Mouse (Mus musculus) hindbrain, embryonic 16.5 days (tissue): ENCODE measurements around the gene Ssbp4. TPM values are rescaled to one million over a fixed set of nuclear protein-coding genes. Genes with fewer than 3 reads are reported as not detected.

Experiments
- ATAC-seq: fragments of 200-750 bp; cut with Nextera tagmentation; 2 replicates; pipeline ENCODE4 v1.8.0; 2017; ENCODE audit warnings: moderate TSS enrichment, moderate library complexity
- H3K27ac ChIP-seq: fragments of 300-500 bp; sonication (generic); 2 replicates; pipeline ENCODE4 v1.5.1; 2014; ENCODE audit warnings: low read depth, mild to moderate bottlenecking, control low read depth, low read length, moderate library complexity
- H3K27me3 ChIP-seq: fragments of 300-500 bp; sonication (generic); replicated peaks from 2 replicates; pipeline ENCODE4 v1.6.1; 2014; ENCODE audit warnings: low read length; ENCODE audit not compliant: control insufficient read depth, insufficient read depth
- H3K36me3 ChIP-seq: fragments of 300-500 bp; sonication (generic); 2 replicates; pipeline ENCODE4 v1.6.1; 2014; ENCODE audit warnings: mild to moderate bottlenecking, low read length, moderate library complexity, mixed read lengths; ENCODE audit not compliant: control insufficient read depth, insufficient read depth
- H3K4me1 ChIP-seq: fragments of 300-500 bp; sonication (generic); 2 replicates; pipeline ENCODE4 v1.6.1; 2014; ENCODE audit warnings: low read depth, low read length; ENCODE audit not compliant: control insufficient read depth, insufficient read depth
- H3K4me2 ChIP-seq: fragments of 300-500 bp; sonication (generic); 2 replicates; pipeline ENCODE4 v1.6.1; 2014; ENCODE audit warnings: mild to moderate bottlenecking, low read length, control low read depth, moderate library complexity
- H3K4me3 ChIP-seq: fragments of 300-500 bp; sonication (generic); 2 replicates; pipeline ENCODE4 v1.5.1; 2014; ENCODE audit warnings: mild to moderate bottlenecking, low read length, control low read depth, moderate library complexity
- H3K9ac ChIP-seq: fragments of 300-500 bp; sonication (generic); 2 replicates; pipeline ENCODE4 v1.6.1; 2014; ENCODE audit warnings: low read depth, mild to moderate bottlenecking, control low read depth, low read length, moderate library complexity
- H3K9me3 ChIP-seq: fragments of 300-500 bp; sonication (generic); 2 replicates; pipeline ENCODE4 v1.6.1; 2014; ENCODE audit warnings: mild to moderate bottlenecking, low read length, moderate library complexity; ENCODE audit not compliant: control insufficient read depth
- WGBS: fragments of 180-500 bp; shearing (Covaris S2); extraction: QIAGEN DNeasy Blood & Tissue Kit; methylation state at CpG from one replicate; pipeline ENCODE4 v1.1.7; 2014; 5-methylcytosine and 5-hydroxymethylcytosine counted together
- polyA plus RNA-seq: library from polyadenylated mRNA; unstranded; fragments of >200 nt; fragmentation: Nextera tagmentation; extraction: Ambion mirVana; gene quantifications from 2 replicates; pipeline ENCODE4 v1.2.1, GENCODE M21; 2015

Ssbp4 gene
- polyA plus RNA-seq, 1 experiment from 2014 or later, result 148 TPM

- Histone ChIP-seq H3K9ac (peak overlapping the region; percentile 67), H3K36me3 (peaks cover 7% of the 10 kb centered on the region), H3K4me2 (peak overlapping the region; percentile 73), H3K4me1 (peaks cover 62% of the 10 kb centered on the region), H3K27ac (peak overlapping the region; percentile 34; the same call in 1 of the 2 replicates), H3K9me3 (peaks cover 2% of the 10 kb centered on the region; the same call in 1 of the 2 replicates), H3K4me3 (peak overlapping the region; percentile 40), H3K27me3 (no peaks in the 10 kb centered on the region)
- ATAC-seq, result no peak
- 10% methylated on average over 37 of the region's 68 CpGs for WGBS
These were observed 11.0 kb downstream of the Ssbp4 start for GRCm38 (mm10) chr8:70597417-70598272.

- H3K36me3 ChIP-seq, result peaks cover 3% of the 10 kb centered on the region; the same call in 1 of the 2 replicates
- H3K27ac ChIP-seq, result no peak overlapping the region
- peak overlapping the region; percentile 40; the same call in 1 of the 2 replicates for H3K4me3 ChIP-seq
- H3K9ac ChIP-seq, result no peak overlapping the region
- WGBS, result 73% methylated on average over 17 of the region's 17 CpGs
- peak overlapping the region; percentile 73 for H3K4me2 ChIP-seq
- ATAC-seq, result no peak
- H3K9me3 ChIP-seq, result peaks cover 2% of the 10 kb centered on the region; the same call in 1 of the 2 replicates
- H3K4me1 ChIP-seq, result peaks cover 62% of the 10 kb centered on the region
- H3K27me3 ChIP-seq, result no peaks in the 10 kb centered on the region
These were observed 11.8 kb downstream of the Ssbp4 start for GRCm38 (mm10) chr8:70596775-70597416.

GRCm38 (mm10) chr8:70596216-70596615 lies 12.5 kb downstream of the Ssbp4 start:
- Histone ChIP-seq H3K36me3 (peaks cover 3% of the 10 kb centered on the region; the same call in 1 of the 2 replicates), H3K9ac (no peak overlapping the region), H3K27me3 (no peaks in the 10 kb centered on the region), H3K27ac (no peak overlapping the region), H3K9me3 (peaks cover 2% of the 10 kb centered on the region; the same call in 1 of the 2 replicates), H3K4me1 (peaks cover 56% of the 10 kb centered on the region), H3K4me2 (no peak overlapping the region), H3K4me3 (no peak overlapping the region)
- ATAC-seq, result no peak
- 91% methylated on average over 18 of the region's 18 CpGs for WGBS

GRCm38 (mm10) chr8:70595811-70596210 lies 12.9 kb downstream of the Ssbp4 start:
- Histone ChIP-seq H3K4me1 (peaks cover 52% of the 10 kb centered on the region), H3K4me3 (no peak overlapping the region; the same call in 1 of the 2 replicates)
- ATAC-seq, result no peak

GRCm38 (mm10) chr8:70594621-70595564 lies 13.8 kb downstream of the Ssbp4 start:
- H3K27me3 ChIP-seq, result no peaks in the 10 kb centered on the region
- H3K4me2 ChIP-seq, result peak overlapping the region; percentile 95
- 9% methylated on average over 79 of the region's 82 CpGs for WGBS
- peaks cover 6% of the 10 kb centered on the region; the same call in 1 of the 2 replicates for H3K36me3 ChIP-seq
- peaks cover 2% of the 10 kb centered on the region; the same call in 1 of the 2 replicates for H3K9me3 ChIP-seq
- H3K9ac ChIP-seq, result peak overlapping the region; percentile 73
- peak; percentile 15 for ATAC-seq
- H3K4me3 ChIP-seq, result peak overlapping the region; percentile 64
- peak overlapping the region; percentile 65 for H3K27ac ChIP-seq
- H3K4me1 ChIP-seq, result peaks cover 43% of the 10 kb centered on the region

More at GRCm38 (mm10) chr8:70595811-70596210, 12.9 kb downstream of the Ssbp4 start:
- no peak overlapping the region for H3K9ac ChIP-seq
- peaks cover 2% of the 10 kb centered on the region; the same call in 1 of the 2 replicates for H3K9me3 ChIP-seq
- H3K4me2 ChIP-seq, result peak overlapping the region; percentile 95; the same call in 1 of the 2 replicates
- peaks cover 3% of the 10 kb centered on the region; the same call in 1 of the 2 replicates for H3K36me3 ChIP-seq
- H3K27ac ChIP-seq, result no peak overlapping the region
- 94% methylated on average over 12 of the region's 12 CpGs for WGBS
- no peaks in the 10 kb centered on the region for H3K27me3 ChIP-seq

GRCm38 (mm10) chr8:70593961-70594609 lies 14.6 kb downstream of the Ssbp4 start, which contains the start of gene Isyna1:
Gene Isyna1, plus strand, starts transcription at chr8:70594373.
- Histone ChIP-seq H3K4me1 (peaks cover 43% of the 10 kb centered on the region), H3K4me3 (peak within 1 kb of the TSS; percentile 64)

GRCm38 (mm10) chr8:70593173-70593572 lies 15.5 kb downstream of the Ssbp4 start:
- Histone ChIP-seq H3K4me1 (peaks cover 35% of the 10 kb centered on the region), H3K4me3 (no peak overlapping the region), H3K27ac (peak overlapping the region; percentile 50; the same call in 1 of the 2 replicates), H3K27me3 (no peaks in the 10 kb centered on the region), H3K36me3 (peaks cover 8% of the 10 kb centered on the region; the same call in 1 of the 2 replicates), H3K4me2 (no peak overlapping the region; the same call in 1 of the 2 replicates), H3K9me3 (peaks cover 2% of the 10 kb centered on the region; the same call in 1 of the 2 replicates), H3K9ac (no peak overlapping the region; the same call in 1 of the 2 replicates)
- WGBS, result 50% methylated on average over 8 of the region's 8 CpGs
- no peak for ATAC-seq

More at GRCm38 (mm10) chr8:70593961-70594609, 14.6 kb downstream of the Ssbp4 start, which contains the start of gene Isyna1:
- peaks cover 6% of the 10 kb centered on the region; the same call in 1 of the 2 replicates for H3K36me3 ChIP-seq
- H3K27me3 ChIP-seq, result no peaks in the 10 kb centered on the region
- ATAC-seq, result peak; percentile 84
- peak within 1 kb of the TSS; percentile 73 for H3K9ac ChIP-seq
- WGBS, result under 1% methylated on average over 38 of the region's 40 CpGs
- peak within 1 kb of the TSS; percentile 95 for H3K4me2 ChIP-seq
- H3K27ac ChIP-seq, result peak within 1 kb of the TSS; percentile 65
- H3K9me3 ChIP-seq, result peaks cover 2% of the 10 kb centered on the region; the same call in 1 of the 2 replicates

GRCm38 (mm10) chr8:70591569-70591968 lies 17.1 kb downstream of the Ssbp4 start:
- Histone ChIP-seq H3K4me2 (no peak overlapping the region), H3K4me1 (peaks cover 20% of the 10 kb centered on the region), H3K9ac (no peak overlapping the region), H3K4me3 (no peak overlapping the region), H3K9me3 (peaks cover 2% of the 10 kb centered on the region; the same call in 1 of the 2 replicates), H3K27ac (no peak overlapping the region), H3K27me3 (no peaks in the 10 kb centered on the region), H3K36me3 (peaks cover 8% of the 10 kb centered on the region; the same call in 1 of the 2 replicates)
- 88% methylated on average over 12 of the region's 12 CpGs for WGBS
- ATAC-seq, result no peak
